Mouse (Mus musculus): ENCODE measurements around the gene Mpp6. TPM values are rescaled to one million over a fixed set of nuclear protein-coding genes. Genes with fewer than 3 reads are reported as not detected.

Gene Mpp6
- total and polyA plus RNA-seq, 3 experiments = 86.9 to 107 (median 104) TPM

GRCm38 (mm10) chr6:50204356-50204755 is 94.3 kb downstream of the Mpp6 start:
- no peaks in the 10 kb centered on the region for H3K9me3 ChIP-seq (replicated peaks; ENCODE audit: low read length)
- H3K36me3 ChIP-seq (replicated peaks in 1 of 2; ENCODE audit: control insufficient read depth in 1 of 2, insufficient read depth in 1 of 2, low read length in 1 of 2) = peaks cover 0 to 19% of the 10 kb centered on the region in 2 experiments
- no peaks in the 10 kb centered on the region for H3K79me2 ChIP-seq (replicated peaks; ENCODE audit: control insufficient read depth, extremely low read depth, insufficient read depth, poor library complexity, severe bottlenecking)
- peaks cover 0 to 6% of the 10 kb centered on the region in 2 experiments; a peak in 1 of 4 replicates for H3K4me1 ChIP-seq (ENCODE audit: control insufficient read depth in 1 of 2, insufficient read depth in 2 of 2)
- in situ Hi-C loops (cut with MboI; ENCODE audit: low pct_ligation_motif_present, low pct_unique_long_range_greater_than_20kb, low sequenced_read_pairs) = no loop called here
- no peak overlapping the region for H3K27ac ChIP-seq (ENCODE audit: insufficient read depth, low read depth)
- TF ChIP-seq USF2 (conservative IDR thresholded peaks at IDR 0.05; ENCODE audit: low read depth, low read length) (no peak), KAT2A (IDR thresholded peaks at IDR 0.05; ENCODE audit: insufficient replicate concordance, low read length) (no peak), SMC3 (IDR thresholded peaks at IDR 0.05; ENCODE audit: low read depth, low read length) (no peak), PAX5 (IDR thresholded peaks at IDR 0.05; ENCODE audit: low read length) (no peak), SIN3A (IDR thresholded peaks at IDR 0.05; ENCODE audit: low read length) (no peak), TCF12 (IDR thresholded peaks at IDR 0.05; ENCODE audit: low read depth, low read length) (no peak), ETS1 (conservative IDR thresholded peaks at IDR 0.05; ENCODE audit: low read depth, low read length) (no peak), ZC3H11A (IDR thresholded peaks at IDR 0.05; ENCODE audit: low read depth, low read length) (no peak), MXI1 (IDR thresholded peaks at IDR 0.05; ENCODE audit: low read depth, low read length) (no peak), NELFE (IDR thresholded peaks at IDR 0.05; ENCODE audit: low read depth, low read length) (no peak), ZMIZ1 (IDR thresholded peaks at IDR 0.05; ENCODE audit: low read depth, low read length) (no peak), IRF4 (IDR thresholded peaks at IDR 0.05; ENCODE audit: low read depth, low read length) (no peak), MAX (IDR thresholded peaks at IDR 0.05; ENCODE audit: low read length) (no peak)
- dilution Hi-C loops (cut with MboI; ENCODE audit: extremely low pct_ligation_motif_present, extremely low pct_unique_long_range_greater_than_20kb, low sequenced_read_pairs) = no loop called here
- no peaks in the 10 kb centered on the region for H3K27me3 ChIP-seq (replicated peaks)
- H3K4me2 ChIP-seq (ENCODE audit: insufficient read depth, low read depth, poor library complexity, severe bottlenecking) = no peak overlapping the region
- DNase-seq (ENCODE audit: extremely low read depth) = no peak
- H3K4me3 ChIP-seq (replicated peaks in 1 of 3; ENCODE audit: low read depth in 2 of 3, low read length in 2 of 3, poor library complexity in 1 of 3) = no peak overlapping the region
- H3K9ac ChIP-seq (ENCODE audit: insufficient read depth, low read depth) = no peak overlapping the region

- H3K27ac ChIP-seq (ENCODE audit: insufficient read depth, low read depth) = no peak overlapping the region
Observed at GRCm38 (mm10) chr6:50205093-50205492, 95.1 kb downstream of the Mpp6 start.

More at GRCm38 (mm10) chr6:50205093-50205492, 95.1 kb downstream of the Mpp6 start:
- DNase-seq (ENCODE audit: extremely low read depth) = no peak
- H3K27me3 ChIP-seq (replicated peaks) = no peaks in the 10 kb centered on the region
- peaks cover 0 to 6% of the 10 kb centered on the region in 2 experiments; a peak in 1 of 4 replicates for H3K4me1 ChIP-seq (ENCODE audit: control insufficient read depth in 1 of 2, insufficient read depth in 2 of 2)
- TF ChIP-seq PAX5 (IDR thresholded peaks at IDR 0.05; ENCODE audit: low read length) (no peak), BHLHE40 (IDR thresholded peaks at IDR 0.05; ENCODE audit: low read depth, low read length) (no peak), ZC3H11A (IDR thresholded peaks at IDR 0.05; ENCODE audit: low read depth, low read length) (no peak), MEF2A (IDR thresholded peaks at IDR 0.05; ENCODE audit: borderline replicate concordance, low read depth, low read length) (no peak)
- dilution Hi-C loops (cut with MboI; ENCODE audit: extremely low pct_ligation_motif_present, extremely low pct_unique_long_range_greater_than_20kb, low sequenced_read_pairs) = no loop called here
- no peak overlapping the region for H3K4me2 ChIP-seq (ENCODE audit: insufficient read depth, low read depth, poor library complexity, severe bottlenecking)
- no peaks in the 10 kb centered on the region for H3K9me3 ChIP-seq (replicated peaks; ENCODE audit: low read length)
- H3K4me3 ChIP-seq (replicated peaks in 1 of 3; ENCODE audit: low read depth in 2 of 3, low read length in 2 of 3, poor library complexity in 1 of 3) = no peak overlapping the region
- in situ Hi-C loops (cut with MboI; ENCODE audit: low pct_ligation_motif_present, low pct_unique_long_range_greater_than_20kb, low sequenced_read_pairs) = no loop called here
- H3K36me3 ChIP-seq (replicated peaks in 1 of 2; ENCODE audit: control insufficient read depth in 1 of 2, insufficient read depth in 1 of 2, low read length in 1 of 2) = peaks cover 0 to 18% of the 10 kb centered on the region in 2 experiments
- H3K9ac ChIP-seq (ENCODE audit: insufficient read depth, low read depth) = no peak overlapping the region
- no peaks in the 10 kb centered on the region for H3K79me2 ChIP-seq (replicated peaks; ENCODE audit: control insufficient read depth, extremely low read depth, insufficient read depth, poor library complexity, severe bottlenecking)

Data from CH12.LX (cell line).